Mouse (Mus musculus) bone marrow macrophage, adult 2 months (primary cell): ENCODE results near the gene Tmem120b.

Experiments
- CTCF ChIP-seq: IDR thresholded peaks from 2 replicates; pipeline ENCODE4 v1.5.1; 2012; ENCODE audit warnings: low read depth, mild to moderate bottlenecking, low read length, moderate library complexity
- POLR2A ChIP-seq: IDR thresholded peaks from 2 replicates; pipeline ENCODE4 v1.6.1; 2012; ENCODE audit warnings: mild to moderate bottlenecking, low read depth, low read length, borderline replicate concordance

- TF ChIP-seq CTCF (no peak), POLR2A (no peak)
These were observed 46.8 kb upstream of the Tmem120b start for GRCm38 (mm10) chr5:123021438-123021837.
